In genomic region chr2:170487890-170488502, GRCm38 (mm10) we compare ENCODE assay signal across 9 mouse cellular contexts. TPM values are rescaled to one million over a fixed set of nuclear protein-coding genes. Genes with fewer than 3 reads are reported as not detected.
DNase-seq lines count a peak whose midpoint lies in the region; ATAC-seq and TF ChIP-seq lines count a peak whose summit lies in the region.
"Had no signal": no experiment of that assay in that cellular context is flagged by ENCODE, and none has a peak within 500 bp of the region (broad histone marks: within the 10 kb centered on the region; RNA-seq: fewer than 3 reads in every experiment).

No protein-coding gene starts in this region.

- no peak for ATAC-seq in lung, postnatal 0 days
- ATAC-seq in inflammation-experienced regulatory T-cells, adult 6 months = peak; percentile 52
- no peak for ATAC-seq in stomach, postnatal 0 days (ENCODE audit: low FRiP score, low TSS enrichment)
- ATAC-seq in liver, embryonic 12.5 days = no peak

- TF ChIP-seq CTCF in lung, postnatal 0 days (IDR thresholded peaks at IDR 0.05) = peak; percentile 75
- TF ChIP-seq CTCF in lung, adult 2 months (IDR thresholded peaks at IDR 0.05; ENCODE audit: insufficient read depth, low read length) = no peak
- peak; percentile 72 for TF ChIP-seq CTCF in stomach, postnatal 0 days (IDR thresholded peaks at IDR 0.05; ENCODE audit: low read depth)

- no peak for TF ChIP-seq EP300 in lung, postnatal 0 days (IDR thresholded peaks at IDR 0.05)
- TF ChIP-seq EP300 in stomach, postnatal 0 days (optimal IDR thresholded peaks at IDR 0.05) = no peak

- no peaks in the 10 kb centered on the region for H3K9me3 ChIP-seq in lung, postnatal 0 days (ENCODE audit: low read length)
- H3K9me3 ChIP-seq in stomach, postnatal 0 days (ENCODE audit: control insufficient read depth, low read length) = no peaks in the 10 kb centered on the region
- H3K9me3 ChIP-seq in liver, embryonic 12.5 days (replicated peaks) = no peaks in the 10 kb centered on the region

- no peaks in the 10 kb centered on the region for H3K36me3 ChIP-seq in lung, postnatal 0 days (ENCODE audit: insufficient read depth, low read length)
- H3K36me3 ChIP-seq in stomach, postnatal 0 days (ENCODE audit: control insufficient read depth, insufficient read depth, low read length) = no peaks in the 10 kb centered on the region
- no peaks in the 10 kb centered on the region for H3K36me3 ChIP-seq in liver, embryonic 12.5 days

- DNase-seq in adrenal gland, adult 2 months = peak; percentile 12
- no peak for DNase-seq in adrenal gland, postnatal 25 days
- DNase-seq in lung, postnatal 0 days (ENCODE audit: low spot score) = peak; percentile 40
- no peak for DNase-seq in lung, adult 2 months
- no peak for DNase-seq in stomach, postnatal 0 days (ENCODE audit: low spot score)
- no peak for DNase-seq in right cerebral cortex, adult 18-20 months

- H3K27ac ChIP-seq in lung, postnatal 0 days (ENCODE audit: low read length) = no peak overlapping the region
- H3K27ac ChIP-seq in stomach, postnatal 0 days (replicated peaks) = no peak overlapping the region
- H3K27ac ChIP-seq in liver, embryonic 12.5 days = no peak overlapping the region

- no peak for TF ChIP-seq POLR2A in lung, adult 2 months (IDR thresholded peaks at IDR 0.05; ENCODE audit: borderline replicate concordance, extremely low read depth, low read depth, low read length)

- WGBS in lung, postnatal 0 days = 62% methylated on average over 26 of the region's 26 CpGs
- 61% methylated on average over 26 of the region's 26 CpGs for WGBS in lung, adult 2 months
- 62% methylated on average over 26 of the region's 26 CpGs for WGBS in stomach, postnatal 0 days
- 53% methylated on average over 26 of the region's 26 CpGs for WGBS in liver, embryonic 12.5 days (ENCODE audit: insufficient replicate concordance)

- 0 out of 2 replicates have a peak, but pooled peaks cover 4% of the 10 kb centered on the region for H3K27me3 ChIP-seq in lung, postnatal 0 days (replicated peaks; ENCODE audit: insufficient read depth, low read length)
- 0 out of 2 replicates have a peak, but pooled peaks cover 3% of the 10 kb centered on the region for H3K27me3 ChIP-seq in stomach, postnatal 0 days (ENCODE audit: control insufficient read depth, insufficient read depth, low read length)
- H3K27me3 ChIP-seq in liver, embryonic 12.5 days (replicated peaks) = peaks cover 28% of the 10 kb centered on the region

- H3K9ac ChIP-seq in lung, postnatal 0 days (replicated peaks; ENCODE audit: low read depth) = no peak overlapping the region
- no peak overlapping the region for H3K9ac ChIP-seq in stomach, postnatal 0 days (ENCODE audit: low read length)
- H3K9ac ChIP-seq in liver, embryonic 12.5 days = no peak overlapping the region

- H3K4me3 ChIP-seq in lung, postnatal 0 days (ENCODE audit: low read depth, low read length) = no peak overlapping the region
- H3K4me3 ChIP-seq in lung, adult 2 months (replicated peaks; ENCODE audit: extremely low read depth, low read depth, low read length) = no peak overlapping the region
- H3K4me3 ChIP-seq in stomach, postnatal 0 days (ENCODE audit: low read depth, low read length) = no peak overlapping the region
- H3K4me3 ChIP-seq in liver, embryonic 12.5 days = no peak overlapping the region

- no peaks in the 10 kb centered on the region for H3K4me1 ChIP-seq in lung, postnatal 0 days (ENCODE audit: insufficient read depth, low read depth, low read length)
- no peaks in the 10 kb centered on the region for H3K4me1 ChIP-seq in lung, adult 2 months (ENCODE audit: control insufficient read depth, insufficient read depth, low read length)
- no peaks in the 10 kb centered on the region for H3K4me1 ChIP-seq in stomach, postnatal 0 days (replicated peaks; ENCODE audit: control insufficient read depth, insufficient read depth)
- no peaks in the 10 kb centered on the region for H3K4me1 ChIP-seq in liver, embryonic 12.5 days

- H3K4me2 ChIP-seq in lung, postnatal 0 days (replicated peaks; ENCODE audit: low read depth, low read length) = no peak overlapping the region
- H3K4me2 ChIP-seq in stomach, postnatal 0 days (replicated peaks; ENCODE audit: low read depth) = no peak overlapping the region
- H3K4me2 ChIP-seq in liver, embryonic 12.5 days = no peak overlapping the region

RNA-seq across cellular contexts. Expression of gene Pfdn4, which starts 8.2 kb away (rescaled TPM):
- 10 to 100 TPM; 10.1 to 21.0 TPM for total RNA-seq in adrenal gland, adult 2 months (2021)
- 3.8 and 4.1 TPM in 2 replicates for polyA plus RNA-seq in adrenal gland, adult 2 months (2012; rRNA removed)
- total RNA-seq in adrenal gland, postnatal 25 days (2021) = 23.3 and 23.9 TPM in 2 replicates
- polyA plus RNA-seq in lung, postnatal 0 days (2015; fragmentation: Nextera tagmentation; extraction: Ambion mirVana) = 50.4 and 60.0 TPM in 2 replicates
- 2.9 and 5.0 TPM in 2 replicates for polyA plus RNA-seq in lung, adult 2 months (2012; rRNA removed)
- 10 to 100 TPM; 48.8 to 73.6 (median 49.4) TPM for polyA plus RNA-seq in inflammation-experienced regulatory T-cells, adult 6 months (2017; shearing (Covaris generic))
- 55.6 and 61.8 TPM in 2 replicates for polyA plus RNA-seq in stomach, postnatal 0 days (2015; fragmentation: Nextera tagmentation; extraction: Ambion mirVana)
- polyA plus RNA-seq in liver, embryonic 12.5 days (2016; fragmentation: Nextera tagmentation; extraction: Ambion mirVana) = 58.5 and 63.7 TPM in 2 replicates

RNA-seq across cellular contexts. Expression of gene Cyp24a1, which starts 8.9 kb away (rescaled TPM):
- total RNA-seq in adrenal gland, adult 2 months (2021) = not detected
- 0.04 and 0.06 TPM in 2 replicates for polyA plus RNA-seq in adrenal gland, adult 2 months (2012; rRNA removed)
- not detected in 2 replicates for total RNA-seq in adrenal gland, postnatal 25 days (2021)
- polyA plus RNA-seq in lung, postnatal 0 days (2015; fragmentation: Nextera tagmentation; extraction: Ambion mirVana) = not detected in 2 replicates
- not detected in 2 replicates for polyA plus RNA-seq in lung, adult 2 months (2012; rRNA removed)
- not detected for polyA plus RNA-seq in inflammation-experienced regulatory T-cells, adult 6 months (2017; shearing (Covaris generic))
- not detected in 2 replicates for polyA plus RNA-seq in stomach, postnatal 0 days (2015; fragmentation: Nextera tagmentation; extraction: Ambion mirVana)
- not detected in 2 replicates for polyA plus RNA-seq in liver, embryonic 12.5 days (2016; fragmentation: Nextera tagmentation; extraction: Ambion mirVana)
- polyA plus RNA-seq: heart, embryonic 16.5 days had no signal

Comparison
In these comparisons a context has a peak if more than half of its experiments do, and no peak if none do; other contexts are left out.
1. DNase-seq: peak in adrenal gland, adult 2 months (single experiment) and lung, postnatal 0 days (single experiment); none in adrenal gland, postnatal 25 days (single experiment), lung, adult 2 months (single experiment), stomach, postnatal 0 days (single experiment) and right cerebral cortex, adult 18-20 months (single experiment).